Mouse (Mus musculus): Measurements from ENCODE around the gene Bcl10. TPM values are rescaled to one million over a fixed set of nuclear protein-coding genes. Genes with fewer than 3 reads are reported as not detected.

Bcl10 gene
- polyA plus RNA-seq, 1 experiment = 15.0 TPM

GRCm38 (mm10) chr3:145945904-145946303 is 23.3 kb downstream of the Bcl10 start:
- 92% methylated on average over 3 of the region's 3 CpGs for WGBS
- no peak overlapping the region for H3K4me3 ChIP-seq (replicated peaks; ENCODE audit: insufficient read depth, low read depth, low read length)
- no peaks in the 10 kb centered on the region; the same call in 1 of the 2 replicates for H3K4me1 ChIP-seq (ENCODE audit: control insufficient read depth, insufficient read depth, low read length)
- TF ChIP-seq CTCF (IDR thresholded peaks at IDR 0.05; ENCODE audit: borderline replicate concordance, insufficient read depth, low read depth, low read length) (no peak), POLR2A (IDR thresholded peaks at IDR 0.05; ENCODE audit: borderline replicate concordance, insufficient read depth, low read length) (no peak)
- no peak for DNase-seq
- no peaks in the 10 kb centered on the region for H3K27me3 ChIP-seq (ENCODE audit: control insufficient read depth, insufficient read depth, low read length)
- no peak overlapping the region for H3K27ac ChIP-seq (ENCODE audit: insufficient read depth, low read length)

- Histone ChIP-seq H3K27me3 (ENCODE audit: control insufficient read depth, insufficient read depth, low read length) (no peaks in the 10 kb centered on the region), H3K4me3 (replicated peaks; ENCODE audit: insufficient read depth, low read depth, low read length) (no peak overlapping the region), H3K4me1 (ENCODE audit: control insufficient read depth, insufficient read depth, low read length) (no peaks in the 10 kb centered on the region; the same call in 1 of the 2 replicates), H3K27ac (ENCODE audit: insufficient read depth, low read length) (no peak overlapping the region)
- TF ChIP-seq POLR2A (IDR thresholded peaks at IDR 0.05; ENCODE audit: borderline replicate concordance, insufficient read depth, low read length) = no peak
- no peak for TF ChIP-seq CTCF (IDR thresholded peaks at IDR 0.05; ENCODE audit: borderline replicate concordance, insufficient read depth, low read depth, low read length)
- WGBS = 74% methylated on average over 2 of the region's 2 CpGs
- no peak for DNase-seq
Measured at GRCm38 (mm10) chr3:145946654-145947053, 24.1 kb downstream of the Bcl10 start.

- no peaks in the 10 kb centered on the region for H3K27me3 ChIP-seq (ENCODE audit: control insufficient read depth, insufficient read depth, low read length)
- DNase-seq = no peak
- no peak overlapping the region for H3K4me3 ChIP-seq (replicated peaks; ENCODE audit: insufficient read depth, low read depth, low read length)
- H3K27ac ChIP-seq (ENCODE audit: insufficient read depth, low read length) = no peak overlapping the region
- TF ChIP-seq POLR2A (IDR thresholded peaks at IDR 0.05; ENCODE audit: borderline replicate concordance, insufficient read depth, low read length) (no peak), CTCF (IDR thresholded peaks at IDR 0.05; ENCODE audit: borderline replicate concordance, insufficient read depth, low read depth, low read length) (no peak)
- H3K4me1 ChIP-seq (ENCODE audit: control insufficient read depth, insufficient read depth, low read length) = no peaks in the 10 kb centered on the region
- WGBS = 37% methylated on average over 6 of the region's 6 CpGs
Measured at GRCm38 (mm10) chr3:145947539-145948204, 25.1 kb downstream of the Bcl10 start.

GRCm38 (mm10) chr3:145950034-145950814 is 27.6 kb downstream of the Bcl10 start:
- WGBS = 12% methylated on average over 15 of the region's 15 CpGs
- H3K4me1 ChIP-seq (ENCODE audit: control insufficient read depth, insufficient read depth, low read length) = no peaks in the 10 kb centered on the region
- no peak overlapping the region for H3K27ac ChIP-seq (ENCODE audit: insufficient read depth, low read length)
- TF ChIP-seq CTCF (IDR thresholded peaks at IDR 0.05; ENCODE audit: borderline replicate concordance, insufficient read depth, low read depth, low read length) (peak; percentile 52; the same call in 1 of the 2 replicates), POLR2A (IDR thresholded peaks at IDR 0.05; ENCODE audit: borderline replicate concordance, insufficient read depth, low read length) (no peak)
- peak; percentile 45 to 53 for DNase-seq
- H3K27me3 ChIP-seq (ENCODE audit: control insufficient read depth, insufficient read depth, low read length) = no peaks in the 10 kb centered on the region
- H3K4me3 ChIP-seq (replicated peaks; ENCODE audit: insufficient read depth, low read depth, low read length) = peak overlapping the region; percentile 2

- TF ChIP-seq POLR2A (IDR thresholded peaks at IDR 0.05; ENCODE audit: borderline replicate concordance, insufficient read depth, low read length) (no peak), CTCF (IDR thresholded peaks at IDR 0.05; ENCODE audit: borderline replicate concordance, insufficient read depth, low read depth, low read length) (no peak)
- Histone ChIP-seq H3K4me3 (replicated peaks; ENCODE audit: insufficient read depth, low read depth, low read length) (no peak overlapping the region), H3K4me1 (ENCODE audit: control insufficient read depth, insufficient read depth, low read length) (no peaks in the 10 kb centered on the region), H3K27ac (ENCODE audit: insufficient read depth, low read length) (no peak overlapping the region), H3K27me3 (ENCODE audit: control insufficient read depth, insufficient read depth, low read length) (no peaks in the 10 kb centered on the region)
- no peak for DNase-seq
- 48% methylated on average over 5 of the region's 5 CpGs for WGBS
Measured at GRCm38 (mm10) chr3:145950815-145951130, 28.2 kb downstream of the Bcl10 start.

- H3K27me3 ChIP-seq (ENCODE audit: control insufficient read depth, insufficient read depth, low read length) = no peaks in the 10 kb centered on the region
- no peak overlapping the region for H3K4me3 ChIP-seq (replicated peaks; ENCODE audit: insufficient read depth, low read depth, low read length)
- no peak for DNase-seq
- no peak overlapping the region for H3K27ac ChIP-seq (ENCODE audit: insufficient read depth, low read length)
- 63% methylated on average over 17 of the region's 17 CpGs for WGBS
- TF ChIP-seq POLR2A (IDR thresholded peaks at IDR 0.05; ENCODE audit: borderline replicate concordance, insufficient read depth, low read length) (no peak), CTCF (IDR thresholded peaks at IDR 0.05; ENCODE audit: borderline replicate concordance, insufficient read depth, low read depth, low read length) (no peak)
- H3K4me1 ChIP-seq (ENCODE audit: control insufficient read depth, insufficient read depth, low read length) = no peaks in the 10 kb centered on the region
Measured at GRCm38 (mm10) chr3:145951287-145952165, 28.9 kb downstream of the Bcl10 start.

- 94% methylated on average over 7 of the region's 7 CpGs for WGBS
- Histone ChIP-seq H3K4me3 (replicated peaks; ENCODE audit: insufficient read depth, low read depth, low read length) (no peak overlapping the region), H3K4me1 (ENCODE audit: control insufficient read depth, insufficient read depth, low read length) (no peaks in the 10 kb centered on the region), H3K27me3 (ENCODE audit: control insufficient read depth, insufficient read depth, low read length) (no peaks in the 10 kb centered on the region), H3K27ac (ENCODE audit: insufficient read depth, low read length) (no peak overlapping the region)
- no peak for DNase-seq
- TF ChIP-seq CTCF (IDR thresholded peaks at IDR 0.05; ENCODE audit: borderline replicate concordance, insufficient read depth, low read depth, low read length) = no peak
- TF ChIP-seq POLR2A (IDR thresholded peaks at IDR 0.05; ENCODE audit: borderline replicate concordance, insufficient read depth, low read length) = no peak
Measured at GRCm38 (mm10) chr3:145952945-145953344, 30.3 kb downstream of the Bcl10 start.

All from cerebellum, adult 2 months (tissue).